Mouse (Mus musculus) intestine, postnatal 0 days (tissue): Measurements from ENCODE around the gene Higd1c. TPM values are rescaled to one million over a fixed set of nuclear protein-coding genes. Genes with fewer than 3 reads are reported as not detected.

ENCODE experiments used
- ATAC-seq: fragments of 200-750 bp; cut with Nextera tagmentation; 2 replicates; pipeline ENCODE4 v1.8.0; 2017; ENCODE audit warnings: mild to moderate bottlenecking, moderate TSS enrichment, moderate library complexity
- H3K27ac ChIP-seq: fragments of 300-500 bp; sonication (generic); 2 replicates; pipeline ENCODE4 v1.5.1; 2014; ENCODE audit warnings: mild to moderate bottlenecking, low read depth, low read length, moderate library complexity
- H3K27me3 ChIP-seq: fragments of 300-500 bp; sonication (generic); replicated peaks from 2 replicates; pipeline ENCODE4 v1.6.1; 2014; ENCODE audit warnings: low read length, mixed read lengths; ENCODE audit not compliant: control insufficient read depth, insufficient read depth
- H3K36me3 ChIP-seq: fragments of 300-500 bp; sonication (generic); 2 replicates; pipeline ENCODE4 v1.6.1; 2014; ENCODE audit warnings: mild to moderate bottlenecking, moderate library complexity; ENCODE audit not compliant: control insufficient read depth, insufficient read depth
- H3K4me1 ChIP-seq: fragments of 300-500 bp; sonication (generic); replicated peaks from 2 replicates; pipeline ENCODE4 v1.6.1; 2014; ENCODE audit warnings: antibody characterized with exemption, low read length, mixed read lengths; ENCODE audit not compliant: control insufficient read depth, insufficient read depth
- H3K4me2 ChIP-seq: fragments of 300-500 bp; sonication (generic); replicated peaks from 2 replicates; pipeline ENCODE4 v1.6.1; 2014; ENCODE audit warnings: low read depth, mild to moderate bottlenecking, moderate library complexity
- H3K4me3 ChIP-seq: fragments of 300-500 bp; sonication (generic); 2 replicates; pipeline ENCODE4 v1.5.1; 2014; ENCODE audit warnings: low read depth, low read length
- H3K9ac ChIP-seq: fragments of 300-500 bp; sonication (generic); 2 replicates; pipeline ENCODE4 v1.6.1; 2014; ENCODE audit warnings: mild to moderate bottlenecking, low read depth, low read length
- H3K9me3 ChIP-seq: fragments of 300-500 bp; sonication (generic); 2 replicates; pipeline ENCODE4 v1.6.1; 2016; ENCODE audit warnings: mixed run types; ENCODE audit not compliant: control insufficient read depth
- CTCF ChIP-seq: sonication (generic); IDR thresholded peaks from 2 replicates; pipeline ENCODE4 v1.5.1; 2016; ENCODE audit warnings: low read depth, mild to moderate bottlenecking, control low read depth, antibody characterized with exemption, moderate library complexity
- WGBS: fragments of 180-500 bp; shearing (Covaris S2); extraction: QIAGEN DNeasy Blood & Tissue Kit; methylation state at CpG from one replicate; pipeline ENCODE4 v1.1.7; 2014; 5-methylcytosine and 5-hydroxymethylcytosine counted together
- polyA plus RNA-seq: library from polyadenylated mRNA; unstranded; fragments of >200 nt; fragmentation: Nextera tagmentation; extraction: Ambion mirVana; gene quantifications from 2 replicates; pipeline ENCODE4 v1.2.1, GENCODE M21; 2015

Gene Higd1c
- polyA plus RNA-seq, 1 experiment from 2014 or later, result not detected

DNA sequence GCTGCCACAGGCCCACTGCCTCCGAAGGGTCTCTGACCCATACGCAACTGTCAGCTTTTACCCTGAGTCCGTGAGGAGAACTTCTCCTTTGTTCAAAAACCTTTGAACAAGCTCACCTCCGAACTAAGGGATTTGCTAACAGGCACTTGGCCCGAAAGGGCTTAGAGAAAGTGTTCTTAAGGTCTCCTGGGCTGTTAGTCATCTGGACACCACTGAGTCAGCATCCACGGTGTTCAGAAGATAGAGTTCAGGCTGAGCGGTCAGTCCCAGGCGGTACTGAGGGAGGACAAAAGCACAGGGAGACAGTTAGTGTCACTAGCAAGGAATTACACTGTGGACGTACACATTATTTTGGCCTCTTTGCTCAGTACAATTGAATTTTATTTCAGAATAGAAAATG is 24.5 kb downstream of the Higd1c start:
- ATAC-seq, result no peak
- H3K27ac ChIP-seq, result no peak overlapping the region
- 81% methylated on average over 9 of the region's 9 CpGs for WGBS

DNA sequence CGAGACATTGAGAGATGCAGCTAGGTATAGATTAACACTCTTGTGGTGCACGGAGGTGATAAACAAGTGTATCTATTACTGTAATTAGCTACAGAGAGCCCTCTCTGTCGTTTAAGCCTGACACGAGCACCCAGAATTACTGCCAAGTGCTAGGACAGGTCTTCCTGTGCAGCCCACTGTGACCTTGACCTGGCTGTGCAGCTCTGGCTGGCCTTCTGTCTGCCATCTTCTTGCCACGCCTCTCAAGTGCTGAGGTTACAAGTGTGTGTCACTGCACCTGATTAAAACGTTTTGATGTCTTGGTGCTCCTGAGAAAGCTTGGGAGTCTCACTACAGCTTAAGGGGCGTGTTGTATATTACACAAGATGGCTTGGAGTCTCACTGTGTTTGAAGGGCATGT is 26.7 kb downstream of the Higd1c start:
- no peaks in the 10 kb centered on the region for H3K4me1 ChIP-seq
- no peak overlapping the region for H3K4me3 ChIP-seq
- H3K9me3 ChIP-seq, result no peaks in the 10 kb centered on the region
- H3K27ac ChIP-seq, result no peak overlapping the region
- H3K27me3 ChIP-seq, result no peaks in the 10 kb centered on the region
- no peak overlapping the region for H3K9ac ChIP-seq
- no peak overlapping the region for H3K4me2 ChIP-seq
- TF ChIP-seq CTCF, result no peak
- WGBS, result 64% methylated on average over 7 of the region's 7 CpGs
- ATAC-seq, result no peak
- peaks cover 28% of the 10 kb centered on the region for H3K36me3 ChIP-seq

More for the DNA sequence above, 24.5 kb downstream of the Higd1c start:
- peaks cover 7% of the 10 kb centered on the region; the same call in 1 of the 2 replicates for H3K36me3 ChIP-seq
- H3K27me3 ChIP-seq, result no peaks in the 10 kb centered on the region
- H3K4me2 ChIP-seq, result no peak overlapping the region
- no peak for TF ChIP-seq CTCF
- no peaks in the 10 kb centered on the region for H3K9me3 ChIP-seq
- no peak overlapping the region for H3K4me3 ChIP-seq
- H3K9ac ChIP-seq, result no peak overlapping the region
- H3K4me1 ChIP-seq, result no peaks in the 10 kb centered on the region

GRCm38 (mm10) chr15:100391599-100391998 is 27.3 kb downstream of the Higd1c start:
- H3K36me3 ChIP-seq, result peaks cover 33% of the 10 kb centered on the region
- H3K27me3 ChIP-seq, result no peaks in the 10 kb centered on the region
- WGBS, result 86% methylated on average over 7 of the region's 7 CpGs
- H3K4me1 ChIP-seq, result no peaks in the 10 kb centered on the region
- no peaks in the 10 kb centered on the region for H3K9me3 ChIP-seq
- no peak overlapping the region for H3K27ac ChIP-seq
- H3K9ac ChIP-seq, result no peak overlapping the region
- H3K4me3 ChIP-seq, result no peak overlapping the region
- no peak for TF ChIP-seq CTCF
- H3K4me2 ChIP-seq, result no peak overlapping the region
- ATAC-seq, result no peak

DNA sequence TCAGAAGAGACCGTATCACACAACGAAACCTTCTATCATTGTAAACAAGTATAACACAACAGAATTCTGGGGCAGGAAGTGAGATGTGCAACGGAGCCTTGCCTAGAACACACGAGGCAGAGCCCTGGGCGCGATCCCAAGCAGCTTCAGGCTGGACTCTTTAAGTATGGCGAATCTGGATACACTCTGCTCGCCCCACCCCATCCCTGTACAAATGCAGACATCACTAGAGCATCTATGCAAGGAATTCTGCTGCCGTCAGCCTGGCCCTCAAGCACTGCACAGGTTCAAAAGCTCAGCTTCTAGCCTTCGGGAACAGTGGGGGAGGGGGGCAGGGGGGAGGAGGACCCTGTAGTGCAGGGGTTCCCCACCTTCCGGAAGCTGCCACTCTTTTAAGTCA is 28.7 kb downstream of the Higd1c start:
- WGBS, result 82% methylated on average over 11 of the region's 11 CpGs
- no peak overlapping the region for H3K4me2 ChIP-seq
- H3K27ac ChIP-seq, result no peak overlapping the region; the same call in 1 of the 2 replicates
- H3K36me3 ChIP-seq, result peaks cover 47% of the 10 kb centered on the region
- H3K27me3 ChIP-seq, result no peaks in the 10 kb centered on the region
- H3K9me3 ChIP-seq, result no peaks in the 10 kb centered on the region
- H3K4me3 ChIP-seq, result no peak overlapping the region
- H3K9ac ChIP-seq, result no peak overlapping the region
- no peak for ATAC-seq
- no peaks in the 10 kb centered on the region for H3K4me1 ChIP-seq
- TF ChIP-seq CTCF, result no peak

DNA sequence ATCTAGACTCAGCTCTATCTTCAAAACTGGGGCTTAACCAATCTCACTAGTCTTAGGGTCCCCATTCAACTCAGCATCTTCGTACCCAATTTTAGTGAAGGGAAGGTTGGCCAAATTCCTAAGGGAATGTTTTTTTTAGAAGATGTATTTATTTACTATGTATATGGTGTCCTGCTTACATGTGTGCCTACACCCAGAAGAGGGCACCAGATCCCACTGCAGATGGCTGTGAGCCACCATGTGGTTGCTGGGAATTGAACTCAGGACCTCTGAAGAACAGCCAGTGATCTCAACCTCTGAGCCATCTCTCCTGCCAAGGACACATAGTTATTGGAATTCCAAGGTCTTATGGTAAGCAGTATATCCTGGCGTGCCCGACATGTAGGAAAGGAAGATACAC is 31.2 kb downstream of the Higd1c start:
- Histone ChIP-seq H3K36me3 (peaks cover 71% of the 10 kb centered on the region), H3K9ac (no peak overlapping the region), H3K9me3 (no peaks in the 10 kb centered on the region), H3K4me2 (no peak overlapping the region), H3K27me3 (no peaks in the 10 kb centered on the region), H3K4me1 (no peaks in the 10 kb centered on the region), H3K27ac (peak overlapping the region; percentile 1; the same call in 1 of the 2 replicates), H3K4me3 (no peak overlapping the region)
- peak; percentile 52 for TF ChIP-seq CTCF
- no peak for ATAC-seq
- WGBS, result 94% methylated on average over 3 of the region's 3 CpGs

DNA sequence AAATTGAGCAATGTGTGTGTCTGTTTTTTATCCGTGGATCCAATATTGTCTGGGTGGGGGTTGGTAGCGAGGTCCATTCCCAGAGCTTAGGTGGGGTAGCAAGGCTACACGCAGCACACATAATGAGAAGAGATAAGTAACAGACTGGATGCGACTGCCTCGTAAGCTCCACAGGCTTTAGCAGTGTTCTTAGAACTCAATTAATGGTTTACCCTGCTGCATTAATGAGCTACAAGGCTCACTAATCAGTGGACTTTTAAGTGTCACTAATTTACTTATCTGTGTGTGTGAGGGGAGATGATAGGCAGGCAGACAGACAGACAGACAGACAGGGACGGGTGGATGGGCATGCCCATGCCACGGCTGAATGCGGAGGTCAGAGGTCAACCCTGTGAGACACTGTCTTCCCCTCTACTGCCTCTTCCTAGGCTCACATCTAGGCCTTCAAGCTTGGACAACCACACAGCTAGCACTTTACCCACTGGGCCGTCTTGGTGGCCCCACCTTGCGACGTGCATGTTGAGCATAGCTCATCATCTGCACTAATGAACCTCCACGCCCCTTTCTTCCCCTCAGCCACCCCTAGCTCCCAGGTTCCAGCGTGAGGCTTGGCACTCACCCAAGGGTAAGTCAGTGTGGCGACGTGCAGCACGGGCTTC is 36.4 kb downstream of the Higd1c start:
- WGBS, result 59% methylated on average over 16 of the region's 16 CpGs
- Histone ChIP-seq H3K27ac (peak overlapping the region; percentile 98), H3K27me3 (no peaks in the 10 kb centered on the region), H3K4me3 (peak overlapping the region; percentile 35; the same call in 1 of the 2 replicates), H3K4me1 (peaks cover 8% of the 10 kb centered on the region; the same call in 1 of the 2 replicates), H3K9ac (peak overlapping the region; percentile 55; the same call in 1 of the 2 replicates), H3K4me2 (peak overlapping the region; percentile 58), H3K9me3 (no peaks in the 10 kb centered on the region), H3K36me3 (peaks cover 83% of the 10 kb centered on the region)
- peak; percentile 35 for ATAC-seq
- TF ChIP-seq CTCF, result no peak
